Mouse (Mus musculus): ENCODE measurements around the gene 4930535I16Rik. TPM values are rescaled to one million over a fixed set of nuclear protein-coding genes. Genes with fewer than 3 reads are reported as not detected.
"Not testable (repeated sequence)": the region's sequence is repeated elsewhere in the genome, so short reads cannot be mapped to it uniquely, and the experiment has no call there.

Gene 4930535I16Rik
- not detected for total RNA-seq (2022)

DNA sequence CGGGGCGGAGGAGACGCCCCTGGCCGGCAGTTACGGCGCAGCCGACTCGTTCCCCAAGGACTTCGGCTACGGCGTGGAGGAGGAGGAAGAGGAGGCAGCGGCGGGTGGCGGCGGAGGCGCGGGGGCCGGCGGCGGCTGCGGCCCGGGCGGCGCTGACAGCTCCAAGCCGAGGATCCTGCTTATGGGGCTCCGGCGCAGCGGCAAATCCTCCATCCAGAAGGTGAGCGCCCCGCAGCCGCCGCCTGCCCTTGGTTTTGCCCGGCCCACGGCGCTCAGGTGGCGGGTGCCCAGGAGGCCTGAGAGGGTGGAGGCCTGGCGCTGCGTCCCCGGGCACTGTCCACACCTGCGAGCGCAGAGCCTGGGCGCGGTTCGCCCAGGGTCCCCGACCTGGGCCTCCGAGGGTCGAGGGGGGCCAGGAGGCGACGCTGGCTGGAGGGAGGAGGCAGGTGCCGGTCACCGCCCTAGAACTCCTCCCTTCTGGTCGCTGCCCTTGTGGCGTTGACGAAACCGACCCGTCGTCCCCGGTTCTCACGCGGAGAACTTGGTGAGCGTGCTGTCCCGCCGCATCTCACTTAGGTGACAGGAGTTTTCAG, at the start of gene 4930535I16Rik:
Gene 4930535I16Rik, minus strand, starts transcription at position 475 of the 593 bp plus-strand sequence.
- no peak for DNase-seq (ENCODE audit: low spot score)

DNA sequence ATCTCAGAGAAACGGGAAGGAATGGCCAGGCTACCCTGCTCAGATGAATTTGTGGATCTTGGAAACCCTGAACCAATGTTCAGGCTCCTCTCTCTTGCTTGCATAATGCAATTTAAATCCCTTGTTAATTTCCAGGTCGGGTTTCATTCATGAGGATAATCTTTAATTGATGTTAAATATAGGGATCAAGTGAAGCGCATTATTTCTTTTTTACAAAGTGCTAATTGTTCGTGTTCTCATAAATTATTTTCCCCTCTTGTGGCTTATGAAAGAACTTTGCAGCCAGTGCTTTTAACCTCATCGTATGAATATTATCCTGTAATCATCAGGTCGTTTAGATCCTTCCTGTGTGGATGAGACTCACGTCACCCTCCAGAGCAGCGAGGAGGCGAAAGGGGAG, 44.9 kb upstream of the 4930535I16Rik start:
- no peak for DNase-seq (ENCODE audit: low spot score)

DNA sequence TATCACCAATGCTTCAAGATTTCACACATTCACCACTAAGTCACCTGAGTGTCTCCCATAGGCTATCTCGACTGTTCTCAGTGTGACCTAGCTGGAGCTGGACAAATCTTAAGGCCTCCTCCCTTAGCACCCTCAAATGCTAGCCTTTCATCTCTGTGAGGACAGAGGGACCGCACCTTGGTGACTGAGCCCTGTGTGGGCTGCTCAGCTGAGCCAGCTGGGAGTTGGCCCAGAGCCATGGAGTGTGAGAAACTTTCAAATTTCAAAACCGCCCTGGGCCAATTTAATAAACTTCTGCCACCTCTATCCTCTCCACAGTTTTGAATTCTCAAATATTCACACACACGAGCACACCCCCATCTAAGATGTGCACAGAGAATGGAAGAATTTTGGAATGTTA, 43.1 kb upstream of the 4930535I16Rik start:
- no peak for DNase-seq (ENCODE audit: low spot score)

DNA sequence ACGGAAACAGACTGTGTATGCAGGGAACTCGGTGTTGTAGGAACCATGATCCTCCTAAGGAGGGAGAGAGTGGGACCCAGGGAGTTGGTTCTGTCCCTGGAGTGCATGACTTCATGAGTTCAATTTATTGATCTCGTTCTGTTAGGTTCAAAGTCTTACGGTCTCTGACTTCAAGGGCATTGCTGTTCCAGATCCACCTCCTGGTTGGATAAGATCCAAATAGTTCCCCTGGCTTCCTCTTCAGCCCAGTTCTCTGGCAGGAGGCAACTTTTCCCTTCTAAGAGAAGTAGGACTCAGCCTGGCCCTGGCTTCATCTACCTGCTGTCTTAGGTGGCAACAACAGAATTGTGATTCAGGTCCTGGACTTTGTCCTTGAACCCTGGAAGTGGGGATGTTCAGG, 40.1 kb upstream of the 4930535I16Rik start:
- DNase-seq (ENCODE audit: low spot score): no peak

DNA sequence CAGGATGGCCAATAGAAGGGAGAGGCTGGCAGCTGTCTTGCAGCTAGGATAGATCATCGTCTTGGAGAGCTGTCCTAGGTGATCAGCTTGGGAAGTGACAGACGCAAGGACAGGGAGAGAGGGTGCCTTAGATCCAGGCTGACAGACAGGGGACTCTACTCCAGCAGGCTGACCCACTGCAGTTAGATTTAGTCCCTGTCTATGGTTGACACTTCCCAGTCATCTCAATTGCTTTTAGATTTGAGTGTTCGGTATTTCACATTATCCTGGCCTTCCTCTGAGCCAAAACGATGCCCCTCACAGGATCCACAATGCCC, 39.6 kb upstream of the 4930535I16Rik start:
- DNase-seq (ENCODE audit: low spot score): no peak

DNA sequence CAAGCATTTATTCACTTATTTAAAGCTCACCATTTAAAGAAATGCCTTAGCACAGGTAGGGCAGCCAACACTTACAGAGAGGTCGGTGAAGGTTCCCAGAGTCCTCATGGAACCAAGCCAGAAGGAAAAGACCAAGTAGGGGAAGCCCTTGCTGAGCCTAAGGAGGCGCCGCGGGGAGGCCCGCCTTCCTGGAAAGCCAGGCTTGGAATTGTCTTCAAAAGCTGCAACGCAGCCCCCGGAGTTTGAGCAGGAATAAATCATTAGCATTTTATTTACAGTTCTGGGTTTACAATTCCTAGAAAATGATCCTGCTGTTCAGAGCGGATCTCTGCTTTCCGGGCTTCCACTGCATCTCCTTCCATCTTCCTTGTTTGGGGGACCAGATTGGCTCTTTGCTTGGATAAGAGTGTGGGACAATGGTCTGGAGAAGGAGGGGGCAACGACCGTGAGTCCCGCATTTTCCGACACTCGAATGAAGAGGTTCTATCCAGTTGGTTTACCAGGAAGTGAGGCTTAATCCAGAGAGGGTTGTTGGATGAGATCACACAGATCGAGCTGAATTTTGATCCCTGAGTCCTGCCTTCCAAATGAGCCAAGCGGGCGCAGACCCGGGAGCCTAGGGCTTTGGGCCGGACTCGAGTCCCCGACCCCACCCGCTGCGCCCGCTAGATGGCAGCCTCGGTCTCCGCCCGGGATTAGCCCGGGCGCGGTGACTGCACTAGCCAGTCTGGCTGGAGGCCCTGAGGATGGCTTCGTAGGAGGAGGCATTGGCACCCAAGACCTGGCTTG, 39.1 kb upstream of the 4930535I16Rik start:
- peak; percentile 17 for DNase-seq (ENCODE audit: low spot score)

DNA sequence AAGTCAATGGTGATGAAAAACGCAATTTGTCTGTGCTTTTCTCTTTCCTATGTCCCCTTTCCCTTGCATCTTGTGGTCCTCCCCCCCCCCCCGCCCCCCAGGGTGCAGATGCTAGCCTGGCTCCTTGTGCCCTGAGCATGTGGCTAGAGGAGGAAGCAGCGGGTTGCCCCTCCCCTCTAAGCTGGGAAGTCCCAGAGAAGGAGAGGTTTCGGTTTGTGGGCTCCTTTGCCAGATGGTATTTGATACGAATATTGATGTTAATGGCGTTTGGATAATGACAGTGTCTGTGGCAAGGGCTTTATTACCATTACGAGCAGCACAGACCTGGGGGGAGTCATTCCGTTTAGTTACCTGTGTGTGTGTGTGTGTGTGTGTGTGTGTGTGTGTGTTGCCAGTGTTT, 34.2 kb upstream of the 4930535I16Rik start:
- DNase-seq (ENCODE audit: low spot score): no peak

DNA sequence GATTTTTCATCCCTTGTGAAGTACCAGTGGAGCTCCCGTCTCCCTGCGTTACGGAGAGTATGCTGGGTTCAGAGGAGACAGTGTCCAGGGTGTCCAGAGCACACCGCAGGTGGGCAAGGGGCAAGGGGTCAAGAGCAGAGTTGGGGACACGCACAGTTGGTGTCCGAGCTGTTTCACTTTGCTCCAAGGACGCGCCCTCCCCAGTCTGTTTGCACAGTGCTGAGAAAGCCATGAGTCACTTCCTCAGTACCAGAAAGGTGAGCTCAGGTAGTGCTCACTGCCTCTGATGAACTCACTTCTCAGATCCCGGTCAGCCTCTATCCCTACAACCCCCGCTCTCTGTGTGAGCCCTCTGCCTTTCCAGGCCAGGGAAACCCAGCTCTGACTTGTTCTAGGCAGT, 31.8 kb upstream of the 4930535I16Rik start:
- no peak for DNase-seq (ENCODE audit: low spot score)

DNA sequence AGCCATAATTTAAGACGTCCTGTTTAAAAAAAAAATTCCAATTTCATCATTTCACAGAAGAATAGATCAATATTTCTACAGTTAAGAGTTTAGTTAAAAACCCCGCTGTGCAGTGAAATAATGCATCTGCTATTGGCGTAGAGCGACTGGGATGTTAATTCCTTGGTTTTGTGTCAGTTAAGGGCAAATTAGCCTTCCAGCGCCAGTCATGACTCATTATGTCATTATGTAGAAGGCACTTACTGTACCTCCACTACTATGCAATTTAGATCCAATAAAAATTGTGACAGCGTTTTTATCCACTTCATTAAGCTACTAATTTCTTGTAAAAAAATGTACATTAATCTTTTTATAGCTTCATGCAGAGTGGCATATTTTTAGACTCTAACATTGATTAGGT, 31.1 kb upstream of the 4930535I16Rik start:
- DNase-seq (ENCODE audit: low spot score): no peak

DNA sequence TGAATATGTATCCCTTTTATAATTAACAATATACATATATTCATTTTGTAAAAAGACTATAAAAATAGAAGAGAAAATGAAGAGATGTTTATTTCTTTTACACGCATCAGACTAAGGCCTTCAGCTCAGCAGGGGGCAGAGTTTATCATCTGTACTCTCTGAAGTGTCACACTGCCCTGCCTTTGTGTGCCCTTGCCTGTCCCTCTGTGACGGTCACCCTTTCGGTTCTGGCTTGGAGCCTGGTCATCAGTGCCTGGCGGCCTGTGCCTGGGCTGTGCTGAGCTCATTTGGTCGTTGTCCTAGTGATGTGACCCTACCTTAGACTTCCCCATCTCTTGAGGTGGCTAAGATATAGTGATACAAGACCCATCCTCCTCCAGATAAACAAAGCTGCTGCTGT, 29.3 kb upstream of the 4930535I16Rik start:
- DNase-seq (ENCODE audit: low spot score): no peak

DNA sequence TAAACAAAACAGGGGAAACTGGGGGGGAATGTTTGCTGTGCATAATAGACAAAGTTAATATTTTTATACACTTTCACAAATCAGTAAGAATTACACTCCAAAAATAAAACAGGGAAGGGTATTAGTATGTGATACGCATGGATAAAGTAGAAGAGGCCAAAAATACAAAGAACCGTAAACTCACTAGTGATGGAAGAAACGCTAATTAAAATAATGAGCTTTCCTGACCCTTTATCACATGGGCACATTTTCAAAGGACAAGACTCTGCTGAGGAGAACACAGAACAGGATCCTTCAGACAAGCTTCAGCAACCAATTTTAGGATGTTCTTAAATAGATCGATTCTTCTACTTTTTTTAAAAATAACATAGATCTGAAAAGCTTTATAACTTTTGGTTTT, 28.9 kb upstream of the 4930535I16Rik start:
- DNase-seq (ENCODE audit: low spot score): no peak

DNA sequence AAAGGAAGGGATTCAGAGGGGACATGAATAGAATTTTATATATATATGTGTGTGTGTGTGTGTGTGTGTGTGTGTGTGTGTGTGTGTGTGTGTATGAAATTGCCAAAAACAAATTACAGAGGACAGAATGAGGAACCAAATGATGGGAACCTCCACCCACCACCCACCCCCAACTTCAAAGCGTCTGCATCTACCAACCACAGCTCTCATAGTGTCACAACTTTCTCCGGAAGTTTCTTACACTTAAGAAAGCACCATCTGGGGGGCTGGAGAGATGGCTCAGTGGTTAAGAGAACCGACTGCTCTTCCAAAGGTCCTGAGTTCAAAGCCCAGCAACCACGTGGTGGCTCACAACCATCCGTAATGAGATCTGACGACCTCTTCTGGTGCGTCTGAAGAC, 23.1 kb upstream of the 4930535I16Rik start:
- DNase-seq (ENCODE audit: low spot score): not testable (repeated sequence)

DNA sequence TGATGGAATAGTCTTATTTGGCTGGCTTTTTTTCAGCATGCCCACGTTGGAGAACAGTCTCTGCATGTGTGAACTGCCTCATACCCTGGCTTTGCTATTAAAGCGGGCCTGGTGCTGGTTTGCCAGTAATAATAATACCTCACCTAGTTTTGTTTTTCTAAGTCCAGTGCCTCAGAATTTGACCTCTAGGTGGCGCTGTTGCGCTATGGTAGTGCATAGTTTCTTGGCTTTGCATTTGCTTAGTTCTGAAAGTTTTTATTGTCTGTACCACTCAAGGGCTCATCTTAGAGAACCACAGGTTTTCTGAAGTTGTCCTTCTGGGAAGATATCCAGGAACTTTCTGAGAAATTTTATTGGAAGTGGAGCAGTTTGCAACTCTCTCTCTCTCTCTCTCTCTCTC, 22.0 kb upstream of the 4930535I16Rik start:
- peak; percentile 61 for DNase-seq (ENCODE audit: low spot score)

DNA sequence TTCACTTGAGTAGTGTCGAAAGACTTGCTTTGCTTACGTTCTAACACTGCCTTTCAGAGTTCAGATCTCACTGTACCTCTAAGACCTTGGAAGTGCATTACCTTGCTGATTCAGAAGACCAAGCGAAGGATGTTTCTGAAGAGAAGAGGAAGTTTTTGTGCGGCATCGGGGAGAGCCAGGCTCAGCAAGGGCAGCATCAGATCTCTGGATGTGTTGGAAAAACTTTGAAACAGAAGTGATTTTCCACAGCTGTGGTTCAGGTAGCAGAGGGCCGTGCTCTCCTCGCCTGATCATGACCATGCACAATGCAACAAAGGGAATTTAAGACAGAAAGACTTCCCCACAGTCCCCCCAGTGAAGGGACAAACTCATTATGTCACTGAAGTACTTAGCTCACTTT, 18.2 kb upstream of the 4930535I16Rik start:
- no peak for DNase-seq (ENCODE audit: low spot score)

DNA sequence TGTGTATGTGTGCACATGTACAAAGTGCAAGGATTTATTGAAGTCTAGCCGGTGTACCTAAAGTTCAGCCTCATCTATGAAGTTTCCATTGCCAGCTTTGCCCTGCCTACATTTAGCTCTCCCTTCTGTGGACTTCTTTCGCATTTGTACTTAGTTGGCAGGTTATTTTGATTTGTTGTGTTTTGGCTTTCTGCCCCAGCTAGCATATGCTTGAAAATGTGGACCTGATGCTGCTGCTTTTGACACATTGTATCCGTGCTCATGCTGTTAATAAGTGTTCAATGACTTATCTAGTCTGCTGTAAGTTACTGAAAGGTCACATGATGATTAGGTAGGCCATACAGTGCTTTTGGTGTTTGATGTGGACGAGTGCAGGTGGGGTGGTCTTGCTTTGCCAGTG, 16.5 kb upstream of the 4930535I16Rik start:
- no peak for DNase-seq (ENCODE audit: low spot score)

DNA sequence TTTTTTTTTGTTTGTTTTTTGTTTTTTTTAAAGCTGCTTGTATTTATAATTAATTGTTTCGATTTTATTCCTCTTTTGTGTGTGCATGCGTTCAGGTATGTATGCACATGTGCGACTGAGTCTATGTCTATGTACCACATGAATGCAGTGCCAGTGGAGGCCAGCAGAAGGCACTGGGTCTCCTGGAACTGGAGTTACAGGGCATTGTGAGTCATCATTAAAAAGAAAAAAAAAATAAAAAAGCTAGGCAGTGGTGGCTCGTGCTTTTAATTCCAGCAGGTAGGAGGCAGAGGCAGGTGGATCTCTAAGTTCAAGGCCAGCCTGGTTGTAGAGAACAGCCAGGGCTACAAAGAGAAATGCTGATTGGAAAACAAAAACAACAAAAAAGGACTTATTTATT, 12.2 kb upstream of the 4930535I16Rik start:
- DNase-seq (ENCODE audit: low spot score): no peak

DNA sequence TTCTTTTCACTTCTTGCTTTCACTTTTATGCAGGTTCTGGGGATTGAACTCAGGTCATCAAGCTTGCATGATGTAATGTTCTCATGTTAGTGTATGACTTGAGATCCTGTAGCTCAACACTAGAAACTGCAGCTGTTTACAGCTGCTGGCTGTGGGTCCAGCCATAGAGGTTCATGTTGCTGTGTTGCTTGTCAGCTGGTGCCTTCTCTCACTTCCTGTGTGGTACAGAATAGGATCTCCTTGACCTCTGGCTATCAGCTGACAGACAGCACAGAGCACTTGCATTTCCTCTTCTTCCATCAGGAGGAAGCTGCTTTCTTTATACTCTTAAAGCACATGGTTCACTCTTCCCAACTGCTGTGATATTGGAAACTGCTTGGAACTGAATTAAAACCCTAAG, 10.1 kb upstream of the 4930535I16Rik start:
- DNase-seq (ENCODE audit: low spot score): peak; percentile 19

DNA sequence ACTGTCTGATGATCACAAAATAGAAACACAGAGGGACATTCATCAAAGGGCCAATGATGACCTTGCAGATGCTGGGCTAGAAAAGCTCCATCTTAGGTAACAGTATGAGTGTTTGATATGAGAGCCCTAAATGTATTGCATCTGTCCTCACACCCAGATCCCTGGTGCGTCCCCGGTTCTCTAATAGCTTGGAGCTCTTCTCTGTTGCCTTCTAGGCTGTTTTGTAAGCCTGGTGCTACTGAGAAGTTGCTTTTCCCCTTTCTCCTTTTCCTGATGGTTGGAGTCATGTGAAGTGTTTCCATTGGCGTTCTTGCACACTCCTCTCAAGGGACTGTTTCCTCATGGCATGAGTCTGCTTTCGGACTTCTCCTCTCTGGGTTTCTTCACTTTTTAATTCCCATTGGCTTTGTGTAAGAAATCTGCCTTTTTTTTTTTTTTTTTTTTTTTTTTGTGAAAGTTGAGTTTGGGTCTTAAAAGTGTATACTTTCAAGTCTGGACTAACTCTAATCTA, 3.3 kb upstream of the 4930535I16Rik start:
- DNase-seq (ENCODE audit: low spot score): peak; percentile 7

DNA sequence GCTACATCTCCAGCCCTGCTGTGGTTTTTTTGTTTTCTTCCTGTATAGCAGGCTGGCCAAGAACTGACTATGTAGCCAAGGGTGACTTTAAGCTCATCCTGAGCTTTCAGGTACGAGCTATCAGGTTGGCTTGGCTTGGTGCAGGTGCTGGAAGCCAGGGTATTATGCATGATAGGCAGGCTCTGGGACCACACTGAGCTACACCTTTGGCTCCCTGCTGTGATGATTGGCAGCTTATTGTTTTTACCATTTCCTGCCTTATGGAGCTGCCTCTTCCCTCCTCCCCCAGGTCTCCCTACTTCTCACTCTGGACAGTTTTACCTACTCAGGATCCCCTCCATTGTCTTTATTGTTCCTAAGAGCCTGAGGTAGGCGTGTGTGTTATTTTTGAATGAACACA, 1.0 kb upstream of the 4930535I16Rik start:
- no peak for DNase-seq (ENCODE audit: low spot score)

DNA sequence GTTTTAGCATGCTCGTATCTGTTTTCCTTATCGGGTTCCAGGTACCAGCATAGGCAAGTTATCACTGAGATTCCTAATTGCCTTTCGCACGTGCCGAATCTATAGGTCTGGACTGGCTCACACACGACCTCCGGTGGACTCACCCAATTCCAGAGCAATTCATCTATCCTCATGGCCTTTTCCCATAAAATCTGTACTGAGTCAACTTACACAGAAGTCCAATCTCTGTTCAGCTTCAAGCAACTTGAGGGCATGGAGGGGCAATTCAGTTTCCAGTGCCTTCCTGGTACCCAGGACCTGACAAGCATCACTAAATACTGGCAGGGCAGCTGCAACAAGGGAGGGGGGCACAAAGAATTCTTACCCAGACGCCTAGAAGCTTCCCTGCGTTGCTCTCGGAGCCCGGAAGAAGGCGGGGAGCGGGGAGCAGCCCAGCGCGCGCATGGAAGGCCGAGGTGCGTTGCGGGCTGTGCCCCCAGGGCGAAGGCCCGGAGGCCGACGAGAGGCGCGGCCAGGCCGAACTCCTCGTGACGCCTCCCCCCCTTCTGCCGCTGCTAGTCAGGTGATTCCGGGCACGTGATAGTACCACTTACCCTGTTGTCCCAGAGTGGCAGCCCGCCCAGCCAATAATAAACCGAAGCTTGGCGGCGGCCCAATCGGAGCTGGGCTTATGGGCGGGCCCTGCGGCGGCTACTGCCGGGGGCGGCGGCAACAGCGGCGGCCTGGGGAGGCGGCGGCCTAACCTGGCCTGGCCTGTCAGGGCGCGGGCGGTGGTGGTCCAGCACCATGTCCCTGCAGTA, 874 bp downstream of the 4930535I16Rik start, which contains the start of gene Rragc:
Gene Rragc, plus strand, starts transcription at position 699 of the 800 bp plus-strand sequence.
- DNase-seq (ENCODE audit: low spot score): peak; percentile 100

DNA sequence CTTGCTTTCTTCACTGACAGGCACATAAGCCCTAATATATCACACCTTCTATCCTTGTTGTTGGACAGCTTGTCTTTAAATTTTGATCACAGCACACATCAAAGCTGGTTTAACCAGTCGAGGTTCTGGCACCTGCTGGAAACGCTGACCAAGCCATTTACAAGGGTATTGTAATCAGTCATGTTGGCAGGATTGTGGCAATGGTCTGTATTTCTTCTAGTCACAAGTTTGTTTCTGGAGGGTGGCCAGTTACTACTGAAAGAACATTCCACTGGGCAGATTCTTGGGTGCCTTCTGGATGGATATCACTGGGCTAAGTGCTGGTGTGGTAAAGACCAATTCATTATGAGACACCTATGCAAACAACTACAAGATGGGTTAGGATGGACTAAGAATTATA, 5.4 kb downstream of the 4930535I16Rik start:
- peak; percentile 35 for DNase-seq (ENCODE audit: low spot score)

DNA sequence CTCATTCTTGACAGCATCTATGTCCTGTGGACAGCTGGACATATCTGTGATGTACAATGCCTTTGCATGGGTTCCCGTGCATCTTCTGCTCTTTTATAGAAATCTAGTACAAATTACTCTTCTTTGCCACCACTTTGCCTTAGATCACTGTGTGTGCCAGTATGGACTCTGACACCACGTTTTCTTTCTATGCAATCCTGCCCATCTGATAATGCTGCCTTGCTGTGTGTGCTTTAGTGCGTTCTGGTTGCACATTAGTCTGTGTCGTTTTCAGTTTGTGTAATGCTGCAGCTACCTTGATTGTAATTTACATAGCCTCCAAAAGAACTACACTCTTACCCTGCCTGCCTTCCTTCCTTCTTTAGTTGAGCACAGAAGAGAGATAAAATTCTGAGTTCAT, 6.3 kb downstream of the 4930535I16Rik start:
- DNase-seq (ENCODE audit: low spot score): no peak

Measured in heart, adult 8-10 months (tissue).